Mouse (Mus musculus) erythroblast, embryonic 14.5 days (primary cell): ENCODE results near the gene Map4k2.

Experiments
- GATA1 ChIP-seq: IDR thresholded peaks from 2 replicates; pipeline ENCODE4 v1.6.1; 2012; ENCODE audit warnings: low read length, inconsistent platforms, mixed read lengths
- TAL1 ChIP-seq: IDR thresholded peaks from 3 replicates; pipeline ENCODE4 v1.6.1; 2012; ENCODE audit warnings: low read length, inconsistent platforms, mixed read lengths

- TF ChIP-seq TAL1 (no peak), GATA1 (no peak)
These were observed 44.0 kb downstream of the Map4k2 start for GRCm38 (mm10) chr19:6384954-6385353.
